Mouse (Mus musculus) bone marrow, adult 2 months (tissue): ENCODE data around the gene Spred2.

ENCODE experiments used
- CTCF ChIP-seq: fragments of 200-500 bp; IDR thresholded peaks from 2 replicates; pipeline ENCODE4 v1.5.1; 2011; ENCODE audit warnings: low read length, control low read depth; ENCODE audit not compliant: control insufficient read depth, insufficient read depth
- POLR2A ChIP-seq: fragments of 200-500 bp; IDR thresholded peaks from 2 replicates; pipeline ENCODE4 v1.6.1; 2011; ENCODE audit warnings: low read depth, mild to moderate bottlenecking, control low read depth, low read length, borderline replicate concordance; ENCODE audit not compliant: control insufficient read depth

GRCm38 (mm10) chr11:19994262-19994790 lies 70.2 kb downstream of the Spred2 start:
- TF ChIP-seq CTCF, result no peak
- TF ChIP-seq POLR2A, result no peak
